Mouse (Mus musculus) heart, embryonic 13.5 days (tissue): ENCODE measurements around the gene Tubg1. TPM values are rescaled to one million over a fixed set of nuclear protein-coding genes. Genes with fewer than 3 reads are reported as not detected.
"Not testable (repeated sequence)": the region's sequence is repeated elsewhere in the genome, so short reads cannot be mapped to it uniquely, and the experiment has no call there.

Source experiments
- ATAC-seq: fragments of 200-750 bp; cut with Nextera tagmentation; 2 replicates; pipeline ENCODE4 v1.8.0; 2017; ENCODE audit warnings: moderate TSS enrichment; ENCODE audit not compliant: insufficient number of reproducible peaks, low FRiP score, low TSS enrichment; ENCODE audit errors: extremely low read depth
- H3K27ac ChIP-seq: fragments of 300-500 bp; sonication (generic); replicated peaks from 2 replicates; pipeline ENCODE4 v1.5.1; 2015; ENCODE audit warnings: moderate library complexity, mild to moderate bottlenecking, inconsistent platforms
- H3K27me3 ChIP-seq: fragments of 300-500 bp; sonication (generic); replicated peaks from 2 replicates; pipeline ENCODE4 v1.6.1; 2015; ENCODE audit warnings: mild to moderate bottlenecking, inconsistent platforms
- H3K36me3 ChIP-seq: fragments of 300-500 bp; sonication (generic); 2 replicates; pipeline ENCODE4 v1.6.1; 2015; ENCODE audit warnings: mild to moderate bottlenecking, inconsistent platforms
- H3K4me1 ChIP-seq: fragments of 300-500 bp; sonication (generic); 2 replicates; pipeline ENCODE4 v1.6.1; 2015; ENCODE audit warnings: inconsistent platforms
- H3K4me2 ChIP-seq: fragments of 300-500 bp; sonication (generic); 2 replicates; pipeline ENCODE4 v1.6.1; 2015; ENCODE audit warnings: inconsistent platforms, mild to moderate bottlenecking, moderate library complexity
- H3K4me3 ChIP-seq: fragments of 300-500 bp; sonication (generic); 2 replicates; pipeline ENCODE4 v1.5.1; 2015; ENCODE audit warnings: moderate library complexity, mild to moderate bottlenecking, inconsistent platforms
- H3K9ac ChIP-seq: fragments of 300-500 bp; sonication (generic); 2 replicates; pipeline ENCODE4 v1.6.1; 2015; ENCODE audit warnings: inconsistent platforms, mild to moderate bottlenecking, moderate library complexity
- H3K9me3 ChIP-seq: fragments of 300-500 bp; sonication (generic); 2 replicates; pipeline ENCODE4 v1.6.1; 2016; ENCODE audit warnings: inconsistent platforms
- WGBS: fragments of 180-500 bp; shearing (Covaris S2); methylation state at CpG from one replicate; pipeline ENCODE4 v1.1.7; 2015; ENCODE audit warnings: mixed read lengths; 5-methylcytosine and 5-hydroxymethylcytosine counted together
- polyA plus RNA-seq: library from polyadenylated mRNA; unstranded; fragments of >200 nt; fragmentation: Nextera tagmentation; extraction: Ambion mirVana; gene quantifications from 2 replicates; pipeline ENCODE4 v1.2.1, GENCODE M21; 2015

Gene Tubg1
- polyA plus RNA-seq, 1 experiment from 2014 or later: 77.2 TPM

DNA sequence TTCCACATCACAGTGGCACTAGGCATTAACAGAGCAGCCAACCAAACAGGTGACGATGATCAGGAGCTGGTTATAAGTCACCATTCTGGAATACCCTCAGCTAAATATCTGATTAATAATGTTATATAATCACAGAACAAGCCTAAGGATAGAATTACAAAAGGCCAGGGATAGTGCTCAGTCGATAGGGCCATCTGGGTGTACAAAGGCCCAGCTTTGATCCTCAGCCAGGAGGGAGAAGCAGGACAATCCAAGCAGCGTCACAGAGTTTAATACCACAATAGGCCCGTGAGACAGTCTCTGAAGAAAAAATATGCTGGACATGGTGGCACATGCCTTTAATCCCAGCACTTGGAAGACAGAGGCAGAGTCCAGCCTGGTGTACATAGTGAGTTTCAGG is 10.4 kb upstream of the Tubg1 start:
- H3K36me3 ChIP-seq: peaks cover 37% of the 10 kb centered on the region
- no peak for ATAC-seq
- H3K9ac ChIP-seq: no peak overlapping the region

DNA sequence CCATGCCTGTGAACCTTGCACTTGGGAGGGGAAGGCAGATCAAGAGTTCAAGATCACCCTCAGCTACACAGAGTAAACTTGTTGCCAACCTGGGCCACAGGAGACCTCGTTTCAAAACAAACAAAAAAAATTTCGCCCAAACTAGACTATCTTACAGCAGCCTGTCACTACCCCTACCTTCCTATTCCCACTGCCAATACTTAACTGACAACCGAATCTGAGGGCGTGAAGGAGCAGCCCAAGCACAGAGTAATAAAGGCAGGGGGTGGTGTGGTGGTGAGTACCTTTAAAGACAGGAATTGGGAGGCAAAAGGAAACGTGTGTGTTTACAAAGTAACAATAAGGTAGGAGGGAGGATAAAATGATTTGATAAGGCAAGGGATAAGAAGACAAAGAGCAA is 9.0 kb upstream of the Tubg1 start:
- H3K9ac ChIP-seq: no peak overlapping the region
- peaks cover 17% of the 10 kb centered on the region for H3K4me1 ChIP-seq
- 56% methylated on average over 5 of the region's 5 CpGs for WGBS
- H3K27ac ChIP-seq: no peak overlapping the region
- H3K36me3 ChIP-seq: peaks cover 23% of the 10 kb centered on the region
- peaks cover 3% of the 10 kb centered on the region; the same call in 1 of the 2 replicates for H3K9me3 ChIP-seq
- H3K27me3 ChIP-seq: no peaks in the 10 kb centered on the region
- no peak for ATAC-seq
- no peak overlapping the region for H3K4me3 ChIP-seq
- no peak overlapping the region for H3K4me2 ChIP-seq

More for the DNA sequence above, 10.4 kb upstream of the Tubg1 start:
- H3K4me3 ChIP-seq: no peak overlapping the region
- no peak overlapping the region for H3K4me2 ChIP-seq
- no peaks in the 10 kb centered on the region for H3K27me3 ChIP-seq
- peaks cover 3% of the 10 kb centered on the region; the same call in 1 of the 2 replicates for H3K9me3 ChIP-seq
- H3K27ac ChIP-seq: no peak overlapping the region
- peaks cover 9% of the 10 kb centered on the region for H3K4me1 ChIP-seq
- 89% methylated on average over 4 of the region's 4 CpGs for WGBS

DNA sequence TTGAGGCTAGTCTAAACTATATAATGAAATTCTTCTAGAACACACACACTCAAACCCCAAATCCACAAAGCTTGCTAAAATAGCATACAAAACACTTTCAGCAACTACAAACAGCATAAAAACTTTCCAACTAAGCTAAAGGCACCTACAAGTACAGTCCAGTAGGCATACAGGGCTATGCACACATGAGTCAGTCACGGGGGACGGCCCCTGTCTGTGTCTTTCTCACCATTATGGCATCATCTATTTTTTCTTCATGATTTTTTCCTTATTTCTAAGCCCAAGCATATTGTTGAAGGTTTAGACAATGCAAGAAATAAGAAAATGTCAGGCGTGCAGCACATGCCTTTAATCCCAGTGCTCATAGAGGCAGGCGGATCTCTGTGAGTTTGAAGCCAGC is 8.6 kb upstream of the Tubg1 start:
- Histone ChIP-seq H3K27ac (no peak overlapping the region), H3K9ac (no peak overlapping the region), H3K9me3 (peaks cover 3% of the 10 kb centered on the region; the same call in 1 of the 2 replicates), H3K27me3 (no peaks in the 10 kb centered on the region), H3K4me1 (peaks cover 22% of the 10 kb centered on the region), H3K4me2 (no peak overlapping the region), H3K36me3 (peaks cover 20% of the 10 kb centered on the region), H3K4me3 (no peak overlapping the region)
- WGBS: 87% methylated on average over 4 of the region's 4 CpGs
- no peak for ATAC-seq

DNA sequence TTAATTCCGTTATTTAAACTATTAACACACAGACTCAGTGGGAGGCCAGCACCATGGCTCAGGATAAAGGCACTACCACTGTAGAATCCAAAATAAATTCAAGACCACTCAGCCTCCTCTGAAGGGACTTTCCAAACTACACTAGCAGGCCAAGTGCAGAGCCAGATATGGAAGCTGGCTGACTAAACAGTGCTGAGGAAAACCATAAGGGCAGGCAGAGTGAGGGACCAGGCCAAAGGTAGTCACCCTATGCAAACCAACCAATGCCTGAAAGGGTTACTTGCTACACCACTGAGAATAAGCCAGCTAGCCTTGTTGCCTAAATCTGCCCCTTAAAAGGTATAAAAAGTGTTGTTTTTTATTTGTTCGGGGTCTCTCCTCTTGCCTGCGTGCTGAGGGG is 7.6 kb upstream of the Tubg1 start:
- WGBS: 92% methylated on average over 3 of the region's 3 CpGs
- H3K27ac ChIP-seq: no peak overlapping the region
- H3K36me3 ChIP-seq: peaks cover 27% of the 10 kb centered on the region
- H3K9me3 ChIP-seq: peaks cover 3% of the 10 kb centered on the region; the same call in 1 of the 2 replicates
- H3K27me3 ChIP-seq: no peaks in the 10 kb centered on the region
- no peak overlapping the region for H3K4me2 ChIP-seq
- no peak for ATAC-seq
- no peak overlapping the region for H3K9ac ChIP-seq
- peaks cover 26% of the 10 kb centered on the region for H3K4me1 ChIP-seq
- no peak overlapping the region for H3K4me3 ChIP-seq

DNA sequence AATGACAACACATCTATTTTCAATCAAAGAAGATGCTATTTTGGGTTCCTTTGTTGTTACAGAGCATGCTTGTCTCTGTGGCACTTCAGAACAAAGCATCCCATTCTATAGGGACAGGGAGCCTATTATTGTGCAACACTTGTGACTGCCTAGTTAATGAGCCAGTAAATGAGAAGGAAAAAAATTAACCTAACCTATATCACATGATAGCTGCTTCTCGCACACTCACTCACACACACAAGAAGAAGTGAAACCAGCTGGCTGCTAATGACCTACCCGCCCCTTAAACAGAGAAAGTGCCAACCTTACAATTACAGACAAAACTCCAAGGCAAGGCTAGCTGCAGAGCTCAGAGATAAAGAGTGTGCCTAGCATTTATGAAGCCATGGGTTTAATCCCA is 4.2 kb upstream of the Tubg1 start:
- H3K4me1 ChIP-seq: peaks cover 45% of the 10 kb centered on the region
- no peaks in the 10 kb centered on the region for H3K27me3 ChIP-seq
- WGBS: 70% methylated on average over 2 of the region's 2 CpGs
- H3K27ac ChIP-seq: 0 out of 2 replicates have a peak overlapping the region, but pooled peaks have one; percentile 1
- H3K4me2 ChIP-seq: no peak overlapping the region
- H3K9ac ChIP-seq: peak overlapping the region; percentile 65
- H3K36me3 ChIP-seq: peaks cover 24% of the 10 kb centered on the region
- H3K9me3 ChIP-seq: peaks cover 3% of the 10 kb centered on the region; the same call in 1 of the 2 replicates
- ATAC-seq: no peak
- H3K4me3 ChIP-seq: no peak overlapping the region

DNA sequence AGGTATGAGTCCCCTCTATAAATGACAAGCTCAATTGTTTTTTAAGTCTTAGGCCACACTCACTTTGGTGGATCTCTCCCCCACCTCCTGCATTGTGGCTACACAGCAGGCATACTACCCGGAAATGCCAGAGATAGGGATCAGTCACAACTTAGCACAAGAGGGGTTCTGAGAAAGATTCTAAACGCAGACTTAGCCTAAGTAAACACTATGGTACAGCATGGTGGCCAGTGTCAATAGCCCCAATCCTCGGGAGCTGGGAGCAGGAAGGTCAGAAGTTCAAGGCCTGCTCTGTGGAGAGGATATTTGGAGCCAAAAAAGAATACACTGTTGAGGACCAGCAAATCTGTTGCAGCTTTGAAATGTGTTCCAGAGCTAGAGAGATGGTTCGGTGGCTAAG is 1.6 kb upstream of the Tubg1 start:
- 0 out of 2 replicates have a peak overlapping the region, but pooled peaks have one; percentile 8 for H3K27ac ChIP-seq
- ATAC-seq: no peak
- H3K4me1 ChIP-seq: peaks cover 50% of the 10 kb centered on the region

DNA sequence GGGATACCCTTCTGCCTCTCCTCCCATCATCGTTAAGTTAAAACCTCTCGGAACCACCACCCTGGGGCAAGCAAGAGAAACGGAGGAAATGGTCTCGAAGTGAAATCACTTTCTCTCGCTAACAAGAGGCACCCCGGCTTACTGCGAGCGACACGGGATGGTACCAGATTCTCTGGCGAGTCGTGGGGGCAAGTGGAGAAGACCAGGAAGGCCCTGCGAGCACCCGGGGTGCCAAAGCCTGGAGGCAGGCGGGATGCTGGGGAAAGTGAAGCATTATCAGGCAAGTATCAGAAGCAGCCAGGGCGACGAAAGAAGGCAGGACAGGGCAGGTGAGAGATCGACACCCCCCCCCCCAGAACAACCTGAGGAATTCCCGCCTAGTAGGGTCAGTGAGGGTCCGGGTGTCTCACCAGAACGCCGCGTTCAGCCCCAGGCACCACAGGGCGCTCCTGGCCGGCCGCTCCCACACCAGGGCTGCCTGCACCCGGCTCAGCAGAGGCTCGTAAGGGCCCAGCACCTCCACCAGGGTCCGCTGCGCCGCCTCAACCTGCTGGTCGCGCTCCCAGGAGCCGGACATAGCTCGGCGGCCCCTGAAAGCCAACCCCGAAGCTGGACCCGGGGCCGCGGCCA is 492 bp upstream of the Tubg1 start:
- H3K27me3 ChIP-seq: no peaks in the 10 kb centered on the region
- H3K36me3 ChIP-seq: peaks cover 35% of the 10 kb centered on the region
- peak; percentile 73 for ATAC-seq
- WGBS: under 1% methylated on average over 36 of the region's 39 CpGs
- peak overlapping the region; percentile 91 for H3K9ac ChIP-seq
- peak overlapping the region; percentile 81 for H3K4me3 ChIP-seq
- no peaks in the 10 kb centered on the region for H3K9me3 ChIP-seq
- peak overlapping the region; percentile 94 for H3K27ac ChIP-seq
- H3K4me1 ChIP-seq: peaks cover 50% of the 10 kb centered on the region
- peak overlapping the region; percentile 99 for H3K4me2 ChIP-seq

More for the DNA sequence above, 1.6 kb upstream of the Tubg1 start:
- WGBS: 28% methylated on average over 4 of the region's 4 CpGs
- Histone ChIP-seq H3K4me3 (peak overlapping the region; percentile 81), H3K36me3 (peaks cover 32% of the 10 kb centered on the region), H3K4me2 (peak overlapping the region; percentile 99), H3K9me3 (peaks cover under 1% of the 10 kb centered on the region; the same call in 1 of the 2 replicates), H3K27me3 (no peaks in the 10 kb centered on the region), H3K9ac (peak overlapping the region; percentile 91)

DNA sequence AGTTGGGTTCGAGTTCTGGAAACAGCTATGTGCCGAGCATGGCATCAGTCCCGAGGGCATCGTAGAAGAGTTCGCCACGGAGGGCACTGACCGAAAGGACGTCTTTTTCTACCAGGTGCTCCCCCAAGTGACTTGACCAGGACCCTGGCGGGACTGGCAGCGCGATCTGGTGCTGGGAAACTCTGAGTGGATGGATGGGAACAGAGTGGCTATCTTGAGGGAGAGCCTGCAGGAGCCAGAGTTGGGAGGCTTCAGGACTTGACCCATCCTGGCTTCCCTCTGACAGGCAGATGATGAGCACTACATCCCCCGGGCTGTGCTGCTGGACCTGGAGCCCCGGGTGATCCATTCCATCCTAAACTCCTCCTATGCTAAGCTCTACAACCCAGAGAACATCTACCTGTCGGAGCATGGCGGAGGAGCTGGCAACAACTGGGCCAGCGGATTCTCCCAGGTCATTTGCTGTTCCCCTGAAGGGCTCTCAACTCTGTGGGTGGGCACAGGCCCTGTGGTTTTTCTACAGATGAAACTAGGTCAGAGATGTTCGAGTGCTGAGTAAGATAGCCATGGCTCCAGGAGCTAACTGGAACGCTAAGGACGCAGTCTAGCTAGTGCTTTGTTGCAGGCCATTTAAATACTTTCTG is 929 bp downstream of the Tubg1 start:
- Histone ChIP-seq H3K4me3 (peak overlapping the region; percentile 81), H3K27me3 (no peaks in the 10 kb centered on the region), H3K4me1 (peaks cover 43% of the 10 kb centered on the region), H3K36me3 (peaks cover 48% of the 10 kb centered on the region), H3K9ac (peak overlapping the region; percentile 93), H3K27ac (peak overlapping the region; percentile 94), H3K4me2 (peak overlapping the region; percentile 99), H3K9me3 (no peaks in the 10 kb centered on the region)
- no peak for ATAC-seq
- 19% methylated on average over 19 of the region's 19 CpGs for WGBS

DNA sequence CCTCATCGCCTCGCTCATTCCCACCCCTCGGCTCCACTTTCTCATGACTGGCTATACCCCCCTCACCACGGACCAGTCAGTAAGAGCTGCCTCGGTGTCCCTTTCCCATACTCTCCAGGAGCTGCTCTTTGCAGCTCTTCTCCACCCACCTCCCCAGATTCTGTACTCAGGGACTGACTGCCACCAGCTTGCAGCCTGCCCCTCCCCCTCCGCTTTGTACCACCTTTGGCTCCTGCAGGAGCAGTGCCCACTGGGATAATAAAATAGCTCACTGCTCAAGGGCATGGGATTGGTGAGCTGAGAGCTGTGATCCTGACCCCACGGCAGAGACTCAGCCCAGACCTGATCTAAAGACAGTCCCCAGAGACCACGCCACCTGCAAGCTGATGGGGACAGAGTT is 4.8 kb downstream of the Tubg1 start:
- H3K27ac ChIP-seq: not testable (repeated sequence)
- WGBS: 91% methylated on average over 8 of the region's 8 CpGs

DNA sequence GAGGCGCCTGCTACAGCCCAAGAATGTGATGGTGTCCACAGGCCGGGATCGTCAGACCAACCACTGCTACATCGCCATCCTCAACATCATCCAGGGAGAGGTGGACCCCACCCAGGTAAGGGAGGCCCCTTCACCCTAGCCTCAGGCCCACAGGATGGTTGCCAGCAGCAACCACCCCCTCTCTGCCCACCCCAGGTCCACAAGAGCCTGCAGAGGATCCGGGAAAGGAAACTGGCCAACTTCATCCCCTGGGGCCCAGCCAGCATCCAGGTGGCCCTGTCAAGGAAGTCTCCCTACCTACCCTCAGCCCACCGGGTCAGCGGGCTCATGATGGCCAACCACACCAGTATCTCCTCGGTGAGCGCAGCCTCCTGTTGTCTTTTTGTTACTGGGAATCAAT is 5.3 kb downstream of the Tubg1 start:
- H3K4me2 ChIP-seq, H3K27me3 ChIP-seq, H3K4me3 ChIP-seq, ATAC-seq, H3K9ac ChIP-seq, H3K27ac ChIP-seq, H3K9me3 ChIP-seq: not testable (repeated sequence)
- WGBS: 94% methylated on average over 9 of the region's 9 CpGs
- peaks cover 58% of the 10 kb centered on the region for H3K36me3 ChIP-seq
- peaks cover 19% of the 10 kb centered on the region for H3K4me1 ChIP-seq

More for the DNA sequence above, 4.8 kb downstream of the Tubg1 start:
- not testable (repeated sequence) for H3K9ac ChIP-seq, ATAC-seq, H3K4me2 ChIP-seq, H3K9me3 ChIP-seq, H3K4me3 ChIP-seq, H3K27me3 ChIP-seq
- Histone ChIP-seq H3K36me3 (peaks cover 58% of the 10 kb centered on the region), H3K4me1 (peaks cover 17% of the 10 kb centered on the region)

DNA sequence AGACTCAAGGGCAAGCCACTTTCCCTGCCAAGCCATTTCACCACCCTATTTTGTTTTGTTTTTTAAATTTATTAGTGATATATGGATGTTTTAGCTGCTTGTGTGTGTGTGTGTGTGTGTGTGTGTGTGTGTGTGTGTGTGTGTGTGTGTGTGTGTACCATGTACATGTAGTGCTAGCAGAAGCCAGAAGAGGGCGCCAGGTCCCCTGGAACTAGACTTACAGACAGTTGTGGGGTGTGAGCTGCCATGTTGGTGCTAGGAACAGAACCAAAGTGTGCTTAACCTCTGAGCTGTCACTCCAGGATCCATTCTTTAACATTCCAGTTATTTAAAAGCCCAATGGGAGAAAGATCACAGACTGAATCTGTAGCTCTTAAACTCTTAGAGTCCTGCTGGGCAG is 7.3 kb downstream of the Tubg1 start:
- no peak overlapping the region for H3K27ac ChIP-seq
- no peak overlapping the region for H3K4me3 ChIP-seq
- peaks cover 18% of the 10 kb centered on the region for H3K4me1 ChIP-seq
- H3K36me3 ChIP-seq: peaks cover 52% of the 10 kb centered on the region
- WGBS: 90% methylated on average over 1 of the region's 1 CpGs
- H3K27me3 ChIP-seq: no peaks in the 10 kb centered on the region
- H3K9me3 ChIP-seq: no peaks in the 10 kb centered on the region
- H3K4me2 ChIP-seq: no peak overlapping the region
- no peak for ATAC-seq
- H3K9ac ChIP-seq: no peak overlapping the region
